Mouse (Mus musculus) embryonic fibroblast, embryonic 13.5 days (primary cell): Measurements from ENCODE around the gene Tnk2. TPM values are rescaled to one million over a fixed set of nuclear protein-coding genes. Genes with fewer than 3 reads are reported as not detected.
"Not testable (repeated sequence)": the region's sequence is repeated elsewhere in the genome, so short reads cannot be mapped to it uniquely, and the experiment has no call there.

Source experiments
- H3K27ac ChIP-seq: 2 replicates; pipeline ENCODE4 v1.5.1; 2012; ENCODE audit warnings: low read length, control low read depth, inconsistent platforms; ENCODE audit not compliant: insufficient read depth
- H3K4me1 ChIP-seq: 2 replicates; pipeline ENCODE4 v1.6.1; 2011; ENCODE audit warnings: low read length; ENCODE audit not compliant: control insufficient read depth, insufficient read depth
- H3K4me3 ChIP-seq: 2 replicates; pipeline ENCODE4 v1.5.1; 2011; ENCODE audit warnings: mild to moderate bottlenecking, control low read depth, low read length; ENCODE audit not compliant: insufficient read depth
- CTCF ChIP-seq: IDR thresholded peaks from 2 replicates; pipeline ENCODE4 v1.5.1; 2011; ENCODE audit warnings: mild to moderate bottlenecking, control low read depth, low read length, moderate library complexity, borderline replicate concordance; ENCODE audit not compliant: insufficient read depth
- POLR2A ChIP-seq: IDR thresholded peaks from 2 replicates; pipeline ENCODE4 v1.6.1; 2011; ENCODE audit warnings: low read depth, mild to moderate bottlenecking, control low read depth, low read length, moderate library complexity
- polyA plus RNA-seq: library from polyadenylated mRNA; stranded (reverse); fragments of >200 nt; gene quantifications from 2 replicates; pipeline ENCODE4 v1.2.4, GENCODE M21; 2011; ENCODE audit warnings: low read depth; ENCODE audit not compliant: missing spikeins, insufficient read length

The Tnk2 gene
- polyA plus RNA-seq, 1 experiment, result 92.4 TPM

- Histone ChIP-seq H3K27ac (peak overlapping the region; percentile 84; the same call in 1 of the 2 replicates), H3K4me3 (no peak overlapping the region), H3K4me1 (peaks cover 6% of the 10 kb centered on the region)
- TF ChIP-seq CTCF, result no peak
- TF ChIP-seq POLR2A, result no peak
Observed at GRCm38 (mm10) chr16:32633486-32634012, 10.1 kb upstream of the Tnk2 start.

GRCm38 (mm10) chr16:32634183-32634582 is 9.5 kb upstream of the Tnk2 start:
- H3K4me1 ChIP-seq, result peaks cover 12% of the 10 kb centered on the region
- TF ChIP-seq POLR2A, result no peak
- no peak for TF ChIP-seq CTCF
- H3K4me3 ChIP-seq, result no peak overlapping the region
- H3K27ac ChIP-seq, result no peak overlapping the region

DNA sequence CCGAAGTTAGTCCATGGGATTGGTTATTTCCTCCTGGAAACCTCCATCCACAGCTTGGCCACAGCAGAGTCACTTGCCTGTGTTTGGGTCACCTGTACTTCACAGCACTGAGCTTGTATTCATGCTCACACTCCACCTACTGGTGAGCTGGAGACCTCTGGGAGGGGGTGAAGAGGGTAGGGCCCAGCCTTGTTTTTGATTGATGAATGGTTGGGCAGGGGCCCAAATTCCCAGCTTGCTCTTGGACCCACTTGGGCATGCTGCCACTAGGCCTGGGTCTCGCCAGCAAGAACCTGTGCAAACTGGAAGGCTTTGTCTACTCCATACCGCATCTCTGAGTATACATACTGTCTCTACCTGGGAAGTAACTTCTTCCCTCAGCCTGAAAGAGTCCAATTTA is 8.4 kb upstream of the Tnk2 start:
- H3K27ac ChIP-seq, result no peak overlapping the region
- peaks cover 14% of the 10 kb centered on the region for H3K4me1 ChIP-seq
- H3K4me3 ChIP-seq, result no peak overlapping the region
- no peak for TF ChIP-seq POLR2A

DNA sequence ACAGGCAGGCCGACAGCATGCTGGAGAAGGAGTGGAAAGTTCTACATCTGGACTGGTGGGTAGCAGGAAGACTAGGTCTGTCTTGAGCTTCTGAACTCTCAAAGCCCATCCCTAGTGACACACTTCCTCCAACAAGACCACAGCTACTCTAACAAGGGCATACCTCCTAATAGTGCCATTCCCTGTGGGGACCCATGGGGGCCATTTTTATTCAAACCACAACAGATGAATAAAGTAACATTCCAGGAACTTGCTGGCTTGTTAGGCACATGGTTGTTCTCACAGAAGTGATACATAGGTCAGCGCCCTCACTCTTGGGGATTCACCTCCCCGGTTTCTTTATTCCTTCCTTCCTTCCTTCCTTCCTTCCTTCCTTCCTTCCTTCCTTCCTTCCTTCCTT is 7.3 kb upstream of the Tnk2 start:
- H3K4me3 ChIP-seq, result no peak overlapping the region
- no peak overlapping the region for H3K27ac ChIP-seq
- H3K4me1 ChIP-seq, result peaks cover 14% of the 10 kb centered on the region
- TF ChIP-seq POLR2A (no peak), CTCF (no peak)

GRCm38 (mm10) chr16:32636871-32637521 is 6.7 kb upstream of the Tnk2 start:
- TF ChIP-seq CTCF, result no peak
- TF ChIP-seq POLR2A, result no peak
- no peak overlapping the region for H3K4me3 ChIP-seq
- H3K4me1 ChIP-seq, result peaks cover 18% of the 10 kb centered on the region
- H3K27ac ChIP-seq, result no peak overlapping the region

- peaks cover 18% of the 10 kb centered on the region for H3K4me1 ChIP-seq
- H3K4me3 ChIP-seq, result no peak overlapping the region
- TF ChIP-seq POLR2A (no peak), CTCF (peak; percentile 42; the same call in 1 of the 2 replicates)
- H3K27ac ChIP-seq, result peak overlapping the region; percentile 97
Observed at GRCm38 (mm10) chr16:32638476-32638875, 5.2 kb upstream of the Tnk2 start.

- Histone ChIP-seq H3K4me3 (no peak overlapping the region), H3K27ac (peak overlapping the region; percentile 97), H3K4me1 (peaks cover 18% of the 10 kb centered on the region)
- TF ChIP-seq POLR2A (peak; percentile 53; the same call in 1 of the 2 replicates), CTCF (no peak)
Observed at GRCm38 (mm10) chr16:32640096-32640495, 3.6 kb upstream of the Tnk2 start.

- peak overlapping the region; percentile 93 for H3K27ac ChIP-seq
- H3K4me3 ChIP-seq, result not testable (repeated sequence)
- H3K4me1 ChIP-seq, result peaks cover 18% of the 10 kb centered on the region
Observed at GRCm38 (mm10) chr16:32640683-32641082, 3.0 kb upstream of the Tnk2 start.

GRCm38 (mm10) chr16:32641440-32642219 is 2.0 kb upstream of the Tnk2 start:
- Histone ChIP-seq H3K4me3 (no peak overlapping the region), H3K4me1 (peaks cover 21% of the 10 kb centered on the region), H3K27ac (peak overlapping the region; percentile 46)
- TF ChIP-seq CTCF (no peak), POLR2A (no peak)

DNA sequence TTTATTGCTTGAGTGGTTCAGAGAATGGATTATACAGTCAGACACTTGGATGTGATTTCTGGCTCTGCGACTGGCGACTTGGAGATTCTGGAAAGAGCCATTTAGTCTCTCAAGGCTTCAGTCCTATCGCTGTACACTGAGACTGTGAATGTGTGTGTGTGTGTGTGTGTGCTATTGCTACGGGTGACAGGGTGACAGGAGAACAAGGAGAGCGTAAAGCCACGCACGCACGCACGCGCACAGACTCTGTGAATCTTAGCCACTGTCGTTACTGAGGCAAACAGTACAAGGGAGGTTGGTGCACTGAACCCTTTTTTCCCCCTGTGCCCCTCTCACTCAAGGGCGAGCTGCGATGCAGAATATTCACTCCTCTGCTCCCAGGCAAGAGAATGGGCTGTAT is 1.4 kb upstream of the Tnk2 start:
- Histone ChIP-seq H3K4me3 (no peak overlapping the region), H3K4me1 (peaks cover 21% of the 10 kb centered on the region), H3K27ac (no peak overlapping the region)
- TF ChIP-seq CTCF (no peak), POLR2A (no peak)
